Mouse (Mus musculus) olfactory bulb, adult 2 months (tissue): ENCODE measurements around the gene Mcm6. TPM values are rescaled to one million over a fixed set of nuclear protein-coding genes. Genes with fewer than 3 reads are reported as not detected.

Experiments
- H3K27ac ChIP-seq: fragments of 200-500 bp; 2 replicates; pipeline ENCODE4 v1.5.1; 2012; ENCODE audit warnings: low read depth, low read length; ENCODE audit not compliant: insufficient read depth
- H3K4me1 ChIP-seq: fragments of 200-500 bp; 2 replicates; pipeline ENCODE4 v1.6.1; 2012; ENCODE audit warnings: low read length; ENCODE audit not compliant: control insufficient read depth, insufficient read depth
- H3K4me3 ChIP-seq: fragments of 200-500 bp; 2 replicates; pipeline ENCODE4 v1.5.1; 2012; ENCODE audit warnings: mild to moderate bottlenecking, low read depth, low read length, moderate library complexity; ENCODE audit not compliant: insufficient read depth
- CTCF ChIP-seq: fragments of 200-500 bp; IDR thresholded peaks from 2 replicates; pipeline ENCODE4 v1.5.1; 2012; ENCODE audit warnings: low read depth, mild to moderate bottlenecking, low read length, moderate library complexity; ENCODE audit not compliant: insufficient read depth
- POLR2A ChIP-seq: fragments of 200-500 bp; IDR thresholded peaks from 2 replicates; pipeline ENCODE4 v1.6.1; 2012; ENCODE audit warnings: mild to moderate bottlenecking, low read depth, low read length, moderate library complexity; ENCODE audit not compliant: insufficient read depth
- WGBS: fragments of 180-500 bp; shearing (Covaris S2); methylation state at CpG from one replicate; pipeline ENCODE4 v1.1.7; 2018; 5-methylcytosine and 5-hydroxymethylcytosine counted together
- polyA plus RNA-seq: library from polyadenylated mRNA; stranded (reverse); fragments of >200 nt; gene quantifications from 2 replicates; pipeline ENCODE4 v1.2.4, GENCODE M21; 2012; ENCODE audit warnings: low replicate concordance; ENCODE audit not compliant: missing spikeins, insufficient read depth, insufficient read length

Mcm6 gene
- polyA plus RNA-seq, 1 experiment = not detected

DNA sequence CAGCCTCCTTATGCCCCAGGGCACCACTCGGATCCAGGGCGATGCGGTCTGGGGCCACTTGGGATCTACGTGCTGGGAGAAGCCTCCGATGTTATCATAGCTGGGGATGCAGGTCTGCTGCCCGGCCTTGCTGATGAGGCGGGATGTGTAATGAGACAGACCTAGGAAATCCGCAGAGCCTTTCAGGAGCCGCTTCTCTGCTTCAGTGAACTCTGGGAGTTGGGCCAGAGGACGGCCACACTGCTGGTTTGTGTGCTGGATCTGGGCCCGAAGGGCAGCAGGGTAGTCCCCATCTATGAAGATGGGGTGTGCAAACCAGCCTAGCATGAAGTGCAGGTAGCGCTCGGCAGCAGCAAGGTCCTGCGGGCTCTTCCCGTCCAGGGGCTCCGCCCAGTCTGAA, 55.6 kb downstream of the Mcm6 start:
- 48% methylated on average over 16 of the region's 16 CpGs for WGBS
- peaks cover 6% of the 10 kb centered on the region for H3K4me1 ChIP-seq
- no peak overlapping the region for H3K4me3 ChIP-seq
- H3K27ac ChIP-seq = no peak overlapping the region
- no peak for TF ChIP-seq POLR2A
- no peak for TF ChIP-seq CTCF

DNA sequence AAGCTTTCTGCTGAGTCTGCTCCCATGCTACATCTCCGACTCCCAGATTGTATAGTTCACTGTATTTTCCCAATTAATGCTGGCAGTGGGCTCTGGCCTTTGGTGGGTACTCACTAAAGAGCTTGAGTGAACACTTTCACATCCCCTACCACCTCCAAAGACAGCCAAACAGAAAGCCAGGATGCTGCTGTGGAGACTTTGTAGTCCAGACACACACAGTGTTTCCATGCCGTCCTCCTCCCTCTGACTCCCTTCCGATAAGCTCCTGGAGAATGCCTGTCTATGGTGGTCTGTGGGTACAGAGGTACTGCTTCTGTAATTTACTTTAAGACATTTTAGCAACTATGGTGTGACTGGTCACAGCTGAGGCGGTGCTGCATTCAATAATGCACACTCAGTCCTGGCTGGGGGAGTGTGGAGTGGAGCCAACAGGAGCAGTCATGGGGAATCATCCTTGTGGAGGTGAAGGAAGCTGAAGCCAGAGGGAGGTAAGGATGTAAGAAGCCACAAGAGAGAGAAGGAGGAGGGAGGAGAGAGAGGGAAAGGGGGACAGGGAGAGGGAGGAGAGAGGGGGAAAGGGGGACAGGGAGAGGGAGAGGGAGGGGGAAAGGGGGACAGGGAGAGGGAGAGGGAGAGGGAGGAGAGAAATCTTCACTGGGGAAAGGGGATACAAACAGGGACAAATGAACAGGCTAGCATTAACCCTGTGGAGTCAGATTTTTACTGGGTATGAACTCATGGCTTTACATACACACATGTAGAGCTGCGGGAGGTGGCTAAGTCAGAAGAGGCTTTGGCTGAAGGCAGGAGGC, 63.5 kb downstream of the Mcm6 start:
- no peak overlapping the region for H3K27ac ChIP-seq
- TF ChIP-seq CTCF (no peak), POLR2A (no peak)
- H3K4me1 ChIP-seq = no peaks in the 10 kb centered on the region
- WGBS = 54% methylated on average over 5 of the region's 5 CpGs
- H3K4me3 ChIP-seq = no peak overlapping the region

DNA sequence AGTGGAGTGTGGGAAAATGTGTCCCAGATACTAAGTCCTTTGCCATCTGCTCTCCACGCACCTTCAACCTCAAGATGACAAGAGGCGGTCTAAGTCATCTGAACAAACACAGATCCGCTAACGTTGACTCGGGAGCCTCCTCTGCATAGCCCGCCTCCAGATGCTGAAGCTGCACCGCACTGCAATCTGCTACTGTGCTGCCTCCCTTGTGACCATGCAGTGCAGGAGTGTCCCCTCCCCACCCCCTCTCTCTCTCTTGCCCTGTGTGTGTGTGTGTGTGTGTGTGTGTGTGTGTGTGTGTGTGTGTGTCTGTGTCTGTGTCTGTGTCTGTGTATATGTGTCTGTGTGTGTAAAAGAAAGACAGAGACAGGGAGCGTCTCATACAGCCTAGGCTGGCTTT, 64.2 kb downstream of the Mcm6 start:
- Histone ChIP-seq H3K4me1 (no peaks in the 10 kb centered on the region), H3K4me3 (no peak overlapping the region), H3K27ac (no peak overlapping the region)
- 65% methylated on average over 8 of the region's 8 CpGs for WGBS
- TF ChIP-seq CTCF (no peak), POLR2A (no peak)

DNA sequence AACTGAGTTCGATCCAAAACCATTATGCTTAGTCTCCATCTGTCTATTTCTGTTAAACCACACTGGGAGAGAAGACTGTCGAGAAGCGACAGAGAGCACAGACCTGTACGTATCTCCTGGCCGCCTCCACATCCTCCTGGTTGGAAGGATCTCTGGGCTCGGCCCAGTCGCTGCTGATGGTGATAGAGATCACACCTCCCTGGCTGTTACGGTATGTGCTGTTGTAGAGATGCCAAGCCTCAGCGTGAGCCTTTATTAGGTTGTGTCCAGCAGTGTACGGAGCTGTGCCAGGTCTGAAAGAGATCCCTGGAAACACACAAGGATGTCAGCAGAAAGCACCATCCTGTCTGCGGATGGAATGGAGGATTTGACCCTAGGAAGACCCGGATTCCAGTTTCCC, 65.9 kb downstream of the Mcm6 start:
- Histone ChIP-seq H3K27ac (no peak overlapping the region), H3K4me3 (no peak overlapping the region), H3K4me1 (no peaks in the 10 kb centered on the region)
- TF ChIP-seq POLR2A (no peak), CTCF (no peak)
- WGBS = 84% methylated on average over 12 of the region's 12 CpGs

DNA sequence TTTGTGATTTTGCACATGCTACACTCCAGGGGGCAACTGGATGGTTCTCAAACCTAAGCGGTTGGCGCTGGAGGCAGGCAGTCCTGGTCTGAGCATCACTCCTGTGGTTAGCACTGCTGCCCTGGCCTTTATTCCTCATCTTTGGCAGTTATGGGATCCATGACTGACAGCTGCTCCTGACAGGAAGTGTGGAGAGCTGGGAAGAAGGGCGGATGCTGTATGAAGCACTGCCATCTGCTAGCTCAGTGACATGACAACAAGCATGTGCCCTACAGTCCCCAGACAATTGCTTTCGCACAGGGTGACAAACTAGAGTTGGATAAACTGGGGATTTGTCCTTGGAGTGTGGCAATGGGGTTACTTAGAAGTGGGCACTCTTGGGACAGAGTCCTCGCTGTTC, 69.2 kb downstream of the Mcm6 start:
- WGBS = 94% methylated on average over 5 of the region's 5 CpGs

DNA sequence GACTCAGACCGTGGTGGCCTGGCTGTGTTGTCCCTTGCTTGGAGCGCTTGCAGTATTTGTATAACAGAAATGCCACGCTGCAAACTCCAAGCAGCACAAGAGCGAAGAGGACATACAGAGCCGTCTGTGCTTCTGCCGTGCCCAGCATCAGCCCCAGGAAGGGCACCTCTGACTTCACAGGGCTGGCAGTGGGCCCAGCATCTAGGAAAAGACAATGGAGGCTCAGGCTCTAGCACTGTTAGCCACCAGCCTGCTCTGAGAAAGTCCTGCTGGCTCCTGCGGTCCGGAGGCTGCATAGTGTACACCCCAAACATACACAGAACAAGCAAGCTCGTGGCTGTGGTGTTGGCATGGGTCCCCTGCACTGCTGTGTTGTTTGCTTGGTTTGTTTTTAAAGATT, 74.3 kb downstream of the Mcm6 start:
- Histone ChIP-seq H3K27ac (no peak overlapping the region), H3K4me1 (no peaks in the 10 kb centered on the region), H3K4me3 (no peak overlapping the region)
- 50% methylated on average over 9 of the region's 9 CpGs for WGBS
- TF ChIP-seq POLR2A = no peak
- no peak for TF ChIP-seq CTCF

More for the DNA sequence above, 69.2 kb downstream of the Mcm6 start:
- TF ChIP-seq POLR2A = no peak
- no peak for TF ChIP-seq CTCF
- Histone ChIP-seq H3K27ac (no peak overlapping the region), H3K4me1 (no peaks in the 10 kb centered on the region), H3K4me3 (no peak overlapping the region)

DNA sequence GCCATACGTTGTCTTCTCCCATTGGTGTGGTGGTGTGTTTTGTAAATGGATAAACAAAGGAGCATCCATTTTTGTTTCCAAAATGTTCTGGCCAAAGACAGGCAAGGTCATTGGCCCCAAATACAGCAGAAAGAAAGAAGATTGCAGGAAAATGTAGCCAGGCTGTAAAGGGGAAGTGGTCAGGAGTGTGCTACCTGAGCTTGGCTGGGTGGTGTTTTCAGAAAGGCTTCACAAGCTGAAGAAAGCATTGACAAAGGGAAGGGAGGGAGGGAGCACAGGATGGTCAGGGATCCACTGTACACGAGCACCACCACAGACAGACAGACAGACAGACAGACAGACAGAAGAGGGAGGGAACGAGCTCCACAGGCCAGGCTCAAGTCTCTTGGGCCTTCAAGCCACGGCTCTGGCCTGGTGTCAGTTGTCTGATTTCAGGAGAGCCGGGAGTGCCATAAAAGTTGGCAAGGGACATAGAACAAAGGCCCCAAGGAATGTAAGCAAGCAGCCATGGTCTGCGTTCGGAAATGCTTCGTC, 75.2 kb downstream of the Mcm6 start:
- 90% methylated on average over 8 of the region's 8 CpGs for WGBS
- no peak overlapping the region for H3K27ac ChIP-seq
- TF ChIP-seq CTCF (no peak), POLR2A (no peak)
- H3K4me3 ChIP-seq = no peak overlapping the region
- H3K4me1 ChIP-seq = no peaks in the 10 kb centered on the region

DNA sequence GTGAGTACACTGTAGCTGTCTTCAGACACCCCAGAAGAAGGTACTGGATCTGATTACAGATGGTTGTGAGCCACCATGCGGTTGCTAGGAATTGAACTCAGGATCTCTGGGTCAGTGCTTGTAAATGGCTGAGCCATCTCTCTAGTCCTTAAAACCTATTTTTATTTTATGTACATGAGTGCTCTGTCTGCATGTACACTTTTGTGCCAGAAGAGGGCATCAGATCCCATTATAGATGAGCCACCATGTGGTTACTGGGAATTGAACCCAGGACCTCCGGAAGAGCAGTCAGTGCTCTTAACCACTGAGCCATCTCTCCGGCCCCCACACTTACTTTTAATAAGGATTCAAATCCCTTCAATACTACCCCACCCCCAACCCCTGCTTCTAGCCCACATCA, 76.5 kb downstream of the Mcm6 start:
- TF ChIP-seq CTCF (no peak), POLR2A (no peak)
- Histone ChIP-seq H3K4me1 (no peaks in the 10 kb centered on the region), H3K27ac (no peak overlapping the region), H3K4me3 (no peak overlapping the region)
- 99% methylated on average over 3 of the region's 3 CpGs for WGBS

DNA sequence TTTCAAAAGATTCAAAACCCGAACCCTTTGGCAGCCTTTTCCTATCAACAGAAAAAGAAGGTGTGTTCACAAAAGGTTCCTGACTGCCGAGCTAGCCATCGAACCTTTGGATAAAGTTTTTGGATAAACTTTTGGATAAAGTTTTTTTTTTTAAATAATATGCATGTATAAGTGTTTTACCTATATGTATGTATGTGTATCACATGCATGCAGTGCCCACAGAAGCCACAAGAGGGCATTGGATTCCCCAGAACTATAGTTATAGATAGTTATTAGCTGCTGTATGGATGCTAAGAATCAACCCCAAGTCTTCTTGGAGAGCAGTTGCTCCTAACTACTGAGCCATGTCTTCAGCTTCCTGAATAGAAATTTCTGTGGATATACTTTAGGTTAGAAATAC, 77.7 kb downstream of the Mcm6 start:
- Histone ChIP-seq H3K27ac (no peak overlapping the region), H3K4me3 (no peak overlapping the region), H3K4me1 (no peaks in the 10 kb centered on the region)
- TF ChIP-seq CTCF (no peak), POLR2A (no peak)
- WGBS = 97% methylated on average over 3 of the region's 3 CpGs

Other genes with a start within 250 kb of the Mcm6 start
- gene Ubxn4, start 115.7 kb downstream of the Mcm6 start, polyA plus RNA-seq = 150 TPM in 1 of 2 replicates, not detected in the other
- gene Lct, start 31.3 kb downstream of the Mcm6 start, polyA plus RNA-seq = not detected in 2 replicates
- not detected in 2 replicates for gene Dars, start 57.7 kb upstream of the Mcm6 start, polyA plus RNA-seq
- not detected in 2 replicates for gene Cxcr4, start 232.6 kb upstream of the Mcm6 start, polyA plus RNA-seq